Mouse (Mus musculus): Measurements from ENCODE around the gene 9130230L23Rik. TPM values are rescaled to one million over a fixed set of nuclear protein-coding genes. Genes with fewer than 3 reads are reported as not detected.

The 9130230L23Rik gene
- total RNA-seq (2021): under 1 TPM; 0.39 to 0.40 TPM
- long read RNA-seq, experiment 1: 0 reads
- long read RNA-seq, experiment 2: 0 reads

- DNase-seq (ENCODE audit: low spot score in 2 of 2): no peak
Observed at GRCm38 (mm10) chr5:66004134-66004925, at the start of gene 9130230L23Rik. TSS of gene 9130230L23Rik (minus strand) at chr5:66004285.

GRCm38 (mm10) chr5:66052777-66053548, 48.9 kb upstream of the 9130230L23Rik start:
- no peak for DNase-seq (ENCODE audit: low spot score in 2 of 2)

GRCm38 (mm10) chr5:66050841-66051240, 46.8 kb upstream of the 9130230L23Rik start:
- no peak for DNase-seq (ENCODE audit: low spot score in 2 of 2)

GRCm38 (mm10) chr5:66046356-66046755, 42.3 kb upstream of the 9130230L23Rik start:
- no peak for DNase-seq (ENCODE audit: low spot score in 2 of 2)

- no peak for DNase-seq (ENCODE audit: low spot score in 2 of 2)
Observed at GRCm38 (mm10) chr5:66043897-66044296, 39.8 kb upstream of the 9130230L23Rik start.

GRCm38 (mm10) chr5:66042651-66043340, 38.7 kb upstream of the 9130230L23Rik start:
- DNase-seq (ENCODE audit: low spot score in 2 of 2): no peak

- no peak for DNase-seq (ENCODE audit: low spot score in 2 of 2)
Observed at GRCm38 (mm10) chr5:66040744-66041279, 36.7 kb upstream of the 9130230L23Rik start.

GRCm38 (mm10) chr5:66039813-66040212, 35.7 kb upstream of the 9130230L23Rik start:
- no peak for DNase-seq (ENCODE audit: low spot score in 2 of 2)

- no peak for DNase-seq (ENCODE audit: low spot score in 2 of 2)
Observed at GRCm38 (mm10) chr5:66037066-66037465, 33.0 kb upstream of the 9130230L23Rik start.

- DNase-seq (ENCODE audit: low spot score in 2 of 2): no peak
Observed at GRCm38 (mm10) chr5:66036440-66037054, 32.5 kb upstream of the 9130230L23Rik start.

- DNase-seq (ENCODE audit: low spot score in 2 of 2): no peak
Observed at GRCm38 (mm10) chr5:66034375-66035195, 30.5 kb upstream of the 9130230L23Rik start.

GRCm38 (mm10) chr5:66032826-66033225, 28.7 kb upstream of the 9130230L23Rik start:
- no peak for DNase-seq (ENCODE audit: low spot score in 2 of 2)

- no peak for DNase-seq (ENCODE audit: low spot score in 2 of 2)
Observed at GRCm38 (mm10) chr5:66031699-66032098, 27.6 kb upstream of the 9130230L23Rik start.

- no peak for DNase-seq (ENCODE audit: low spot score in 2 of 2)
Observed at GRCm38 (mm10) chr5:66028232-66028631, 24.1 kb upstream of the 9130230L23Rik start.

- DNase-seq (ENCODE audit: low spot score in 2 of 2): no peak
Observed at GRCm38 (mm10) chr5:66027206-66027605, 23.1 kb upstream of the 9130230L23Rik start.

GRCm38 (mm10) chr5:66026796-66027195, 22.7 kb upstream of the 9130230L23Rik start:
- DNase-seq (ENCODE audit: low spot score in 2 of 2): no peak

- no peak for DNase-seq (ENCODE audit: low spot score in 2 of 2)
Observed at GRCm38 (mm10) chr5:66015449-66015961, 11.4 kb upstream of the 9130230L23Rik start.

- DNase-seq (ENCODE audit: low spot score in 2 of 2): no peak
Observed at GRCm38 (mm10) chr5:66014437-66014836, 10.4 kb upstream of the 9130230L23Rik start.

GRCm38 (mm10) chr5:66013999-66014398, 9.9 kb upstream of the 9130230L23Rik start:
- no peak for DNase-seq (ENCODE audit: low spot score in 2 of 2)
